Mouse (Mus musculus): Measurements from ENCODE around the gene Slc12a3. TPM values are rescaled to one million over a fixed set of nuclear protein-coding genes. Genes with fewer than 3 reads are reported as not detected.
A peak's percentile ranks its signal among the peaks of the same experiment; 100 is the strongest.

Slc12a3 gene
- polyA plus RNA-seq, 1 experiment from 2014 or later: not detected

DNA sequence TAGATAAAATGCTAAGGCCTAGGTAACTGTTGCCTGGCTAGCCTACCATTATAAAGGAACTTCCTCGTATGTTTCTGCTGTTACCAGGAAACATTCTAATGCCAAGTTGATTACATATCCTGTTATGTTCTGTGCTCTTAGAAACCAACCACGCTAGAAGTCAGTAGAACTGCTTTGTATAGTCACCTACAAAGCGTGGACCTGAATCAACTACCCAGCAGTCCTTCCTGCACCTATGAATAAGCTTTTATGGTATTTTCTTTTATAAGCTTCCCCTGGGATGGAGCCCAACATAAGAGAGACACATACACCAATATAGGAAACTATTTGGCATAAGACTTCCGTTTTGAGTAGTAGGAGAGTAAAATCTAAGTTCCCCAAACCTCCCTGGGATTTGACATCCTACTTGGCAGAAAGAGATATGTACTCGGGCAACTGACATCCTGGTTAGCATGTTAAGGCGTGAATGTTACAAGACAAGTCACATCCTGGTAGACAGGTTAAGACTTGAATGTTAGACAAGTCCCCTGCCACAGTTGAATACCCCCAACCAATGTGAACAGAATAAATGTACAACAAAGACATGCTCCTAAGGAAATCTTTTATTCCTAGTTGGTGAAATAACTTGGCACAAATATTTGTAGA lies 44.1 kb downstream of the Slc12a3 start:
- ATAC-seq (replicated peaks; ENCODE audit: low FRiP score) (no peak), DNase-seq (ENCODE audit: low spot score) (no peak)
- WGBS: 74% methylated on average over 6 of the region's 6 CpGs
- H3K4me3 ChIP-seq (ENCODE audit: low read depth, low read length): no peak overlapping the region
- peaks cover 12% of the 10 kb centered on the region for H3K4me1 ChIP-seq (replicated peaks; ENCODE audit: control insufficient read depth, insufficient read depth, low read length)
- no peaks in the 10 kb centered on the region for H3K27me3 ChIP-seq (replicated peaks; ENCODE audit: control insufficient read depth, insufficient read depth, low read length)
- H3K27ac ChIP-seq (ENCODE audit: low read depth, low read length): no peak overlapping the region
- H3K36me3 ChIP-seq (ENCODE audit: control insufficient read depth, insufficient read depth, low read length): no peaks in the 10 kb centered on the region
- no peaks in the 10 kb centered on the region for H3K9me3 ChIP-seq (ENCODE audit: control insufficient read depth, low read length)
- H3K9ac ChIP-seq (ENCODE audit: low read depth, low read length): no peak overlapping the region
- H3K4me2 ChIP-seq: no peak overlapping the region

DNA sequence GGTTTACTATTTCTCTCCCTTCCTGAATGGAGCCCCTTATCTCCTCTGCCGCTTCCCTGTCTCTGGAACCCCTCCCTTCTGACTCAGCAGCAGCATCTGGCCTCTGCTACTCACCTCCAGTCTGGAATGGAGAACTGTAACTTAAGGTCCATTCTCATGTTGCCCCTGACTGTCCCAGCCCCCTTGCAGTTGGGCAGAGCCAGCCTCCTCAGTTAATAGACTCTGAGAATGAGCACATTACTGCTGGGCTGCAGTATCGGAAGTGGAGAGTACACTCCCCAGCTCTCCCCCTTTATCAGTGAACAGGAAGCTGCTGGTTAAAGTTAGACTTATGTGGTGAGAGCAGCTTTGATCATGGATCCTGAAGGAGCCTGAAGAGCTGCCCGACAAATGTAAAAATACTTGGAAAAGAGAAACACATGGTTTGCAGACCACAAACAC lies 46.6 kb downstream of the Slc12a3 start:
- ATAC-seq (replicated peaks; ENCODE audit: low FRiP score) (peak; percentile 70), DNase-seq (ENCODE audit: low spot score) (no peak)
- no peak overlapping the region for H3K4me3 ChIP-seq (ENCODE audit: low read depth, low read length)
- peak overlapping the region; percentile 60 for H3K27ac ChIP-seq (ENCODE audit: low read depth, low read length)
- peaks cover 12% of the 10 kb centered on the region for H3K4me1 ChIP-seq (replicated peaks; ENCODE audit: control insufficient read depth, insufficient read depth, low read length)
- H3K9me3 ChIP-seq (ENCODE audit: control insufficient read depth, low read length): no peaks in the 10 kb centered on the region
- no peaks in the 10 kb centered on the region for H3K27me3 ChIP-seq (replicated peaks; ENCODE audit: control insufficient read depth, insufficient read depth, low read length)
- H3K4me2 ChIP-seq: peak overlapping the region; percentile 41
- WGBS: 19% methylated on average over 3 of the region's 3 CpGs
- no peaks in the 10 kb centered on the region for H3K36me3 ChIP-seq (ENCODE audit: control insufficient read depth, insufficient read depth, low read length)
- peak overlapping the region; percentile 31; the same call in 1 of the 2 replicates for H3K9ac ChIP-seq (ENCODE audit: low read depth, low read length)

DNA sequence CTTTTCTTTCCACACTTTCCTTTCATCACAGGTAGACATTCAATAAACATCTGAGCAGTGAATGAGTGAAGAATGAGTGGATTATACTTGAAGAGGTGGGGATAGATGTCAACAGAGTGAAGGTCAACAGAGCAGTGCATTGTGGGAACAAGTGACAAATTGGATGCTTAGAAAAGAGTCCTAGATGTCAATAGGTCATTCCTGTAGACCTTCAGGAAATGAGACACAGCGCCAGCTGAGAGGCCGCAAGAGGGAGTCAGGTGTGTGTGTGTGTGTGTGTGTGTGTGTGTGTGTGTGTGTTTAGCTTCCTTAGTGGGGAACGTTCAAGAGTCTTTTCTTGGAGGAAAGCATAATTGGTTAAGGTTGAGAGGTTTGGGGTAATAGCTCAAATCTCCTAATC lies 47.2 kb downstream of the Slc12a3 start:
- 64% methylated on average over 3 of the region's 3 CpGs for WGBS
- Histone ChIP-seq H3K9me3 (ENCODE audit: control insufficient read depth, low read length) (no peaks in the 10 kb centered on the region), H3K27me3 (replicated peaks; ENCODE audit: control insufficient read depth, insufficient read depth, low read length) (no peaks in the 10 kb centered on the region), H3K4me2 (no peak overlapping the region), H3K9ac (ENCODE audit: low read depth, low read length) (no peak overlapping the region), H3K36me3 (ENCODE audit: control insufficient read depth, insufficient read depth, low read length) (no peaks in the 10 kb centered on the region), H3K4me3 (ENCODE audit: low read depth, low read length) (no peak overlapping the region), H3K27ac (ENCODE audit: low read depth, low read length) (0 out of 2 replicates have a peak overlapping the region, but pooled peaks have one; percentile 60), H3K4me1 (replicated peaks; ENCODE audit: control insufficient read depth, insufficient read depth, low read length) (peaks cover 12% of the 10 kb centered on the region)
- DNase-seq (ENCODE audit: low spot score) (no peak), ATAC-seq (replicated peaks; ENCODE audit: low FRiP score) (no peak)

DNA sequence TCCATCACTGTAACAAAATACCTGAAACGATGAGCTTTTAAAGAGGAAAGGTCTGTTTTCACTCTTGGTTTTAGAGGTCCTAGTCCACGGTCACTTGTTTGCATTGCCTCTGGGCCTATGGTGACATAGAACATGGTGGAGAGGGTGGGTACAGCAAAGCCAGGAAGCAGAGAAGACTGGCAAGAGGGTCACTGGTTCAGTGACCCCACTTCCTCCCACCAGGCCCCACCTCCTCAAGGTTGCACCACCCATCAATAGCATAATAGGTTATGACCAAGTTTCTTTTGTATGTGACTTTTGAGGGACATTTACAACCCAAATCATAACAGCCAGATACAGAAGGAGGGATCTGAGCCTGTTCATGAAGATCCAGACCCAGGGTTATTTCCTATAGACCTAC lies 47.6 kb downstream of the Slc12a3 start:
- no peaks in the 10 kb centered on the region for H3K27me3 ChIP-seq (replicated peaks; ENCODE audit: control insufficient read depth, insufficient read depth, low read length)
- no peak overlapping the region for H3K27ac ChIP-seq (ENCODE audit: low read depth, low read length)
- DNase-seq (ENCODE audit: low spot score) (no peak), ATAC-seq (replicated peaks; ENCODE audit: low FRiP score) (no peak)
- no peaks in the 10 kb centered on the region for H3K36me3 ChIP-seq (ENCODE audit: control insufficient read depth, insufficient read depth, low read length)
- H3K9me3 ChIP-seq (ENCODE audit: control insufficient read depth, low read length): no peaks in the 10 kb centered on the region
- no peak overlapping the region for H3K4me2 ChIP-seq
- peaks cover 12% of the 10 kb centered on the region for H3K4me1 ChIP-seq (replicated peaks; ENCODE audit: control insufficient read depth, insufficient read depth, low read length)
- WGBS: 85% methylated on average over 2 of the region's 2 CpGs
- no peak overlapping the region for H3K4me3 ChIP-seq (ENCODE audit: low read depth, low read length)
- H3K9ac ChIP-seq (ENCODE audit: low read depth, low read length): no peak overlapping the region

DNA sequence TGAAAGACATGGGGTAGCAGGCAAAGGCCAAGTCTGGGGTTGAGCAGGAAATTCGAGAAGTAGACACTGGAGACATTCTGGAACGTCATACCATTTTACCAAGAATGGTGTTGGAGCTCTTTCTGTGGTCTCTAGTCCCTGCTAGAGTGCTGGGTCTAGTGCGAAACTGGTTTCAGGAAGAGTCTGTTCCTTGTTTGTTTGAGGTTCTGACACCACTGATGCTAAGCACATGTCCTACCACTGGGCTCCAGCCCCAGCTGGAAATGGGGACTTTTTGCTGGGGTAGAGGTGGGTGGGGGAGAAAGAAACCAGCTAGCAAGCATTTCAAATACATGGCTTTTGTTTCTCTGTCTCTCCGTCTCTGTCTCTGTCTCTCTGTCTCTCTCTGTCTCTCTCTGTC lies 48.0 kb downstream of the Slc12a3 start:
- Histone ChIP-seq H3K4me2 (no peak overlapping the region), H3K4me3 (ENCODE audit: low read depth, low read length) (no peak overlapping the region), H3K9me3 (ENCODE audit: control insufficient read depth, low read length) (no peaks in the 10 kb centered on the region), H3K4me1 (replicated peaks; ENCODE audit: control insufficient read depth, insufficient read depth, low read length) (peaks cover 12% of the 10 kb centered on the region), H3K27me3 (replicated peaks; ENCODE audit: control insufficient read depth, insufficient read depth, low read length) (no peaks in the 10 kb centered on the region), H3K27ac (ENCODE audit: low read depth, low read length) (0 out of 2 replicates have a peak overlapping the region, but pooled peaks have one; percentile 13), H3K36me3 (ENCODE audit: control insufficient read depth, insufficient read depth, low read length) (no peaks in the 10 kb centered on the region), H3K9ac (ENCODE audit: low read depth, low read length) (no peak overlapping the region)
- DNase-seq (ENCODE audit: low spot score) (no peak), ATAC-seq (replicated peaks; ENCODE audit: low FRiP score) (no peak)
- WGBS: 81% methylated on average over 4 of the region's 4 CpGs

GRCm38 (mm10) chr8:94377714-94378205 lies 48.8 kb downstream of the Slc12a3 start:
- DNase-seq (ENCODE audit: low spot score) (no peak), ATAC-seq (replicated peaks; ENCODE audit: low FRiP score) (peak; percentile 54)
- Histone ChIP-seq H3K36me3 (ENCODE audit: control insufficient read depth, insufficient read depth, low read length) (no peaks in the 10 kb centered on the region), H3K27ac (ENCODE audit: low read depth, low read length) (peak overlapping the region; percentile 60; the same call in 1 of the 2 replicates), H3K27me3 (replicated peaks; ENCODE audit: control insufficient read depth, insufficient read depth, low read length) (no peaks in the 10 kb centered on the region), H3K4me2 (peak overlapping the region; percentile 13; the same call in 1 of the 2 replicates), H3K4me1 (replicated peaks; ENCODE audit: control insufficient read depth, insufficient read depth, low read length) (peaks cover 12% of the 10 kb centered on the region), H3K9ac (ENCODE audit: low read depth, low read length) (no peak overlapping the region), H3K4me3 (ENCODE audit: low read depth, low read length) (no peak overlapping the region), H3K9me3 (ENCODE audit: control insufficient read depth, low read length) (no peaks in the 10 kb centered on the region)
- 73% methylated on average over 11 of the region's 11 CpGs for WGBS

GRCm38 (mm10) chr8:94378763-94379415 lies 49.9 kb downstream of the Slc12a3 start:
- Histone ChIP-seq H3K4me1 (replicated peaks; ENCODE audit: control insufficient read depth, insufficient read depth, low read length) (peaks cover 12% of the 10 kb centered on the region), H3K4me2 (no peak overlapping the region), H3K27me3 (replicated peaks; ENCODE audit: control insufficient read depth, insufficient read depth, low read length) (no peaks in the 10 kb centered on the region), H3K9me3 (ENCODE audit: control insufficient read depth, low read length) (no peaks in the 10 kb centered on the region), H3K9ac (ENCODE audit: low read depth, low read length) (no peak overlapping the region), H3K27ac (ENCODE audit: low read depth, low read length) (no peak overlapping the region), H3K36me3 (ENCODE audit: control insufficient read depth, insufficient read depth, low read length) (no peaks in the 10 kb centered on the region), H3K4me3 (ENCODE audit: low read depth, low read length) (no peak overlapping the region)
- WGBS: 82% methylated on average over 15 of the region's 15 CpGs
- ATAC-seq (replicated peaks; ENCODE audit: low FRiP score) (no peak), DNase-seq (ENCODE audit: low spot score) (no peak)

GRCm38 (mm10) chr8:94379686-94380085 lies 50.7 kb downstream of the Slc12a3 start:
- H3K36me3 ChIP-seq (ENCODE audit: control insufficient read depth, insufficient read depth, low read length): no peaks in the 10 kb centered on the region
- no peaks in the 10 kb centered on the region for H3K27me3 ChIP-seq (replicated peaks; ENCODE audit: control insufficient read depth, insufficient read depth, low read length)
- no peak overlapping the region for H3K4me3 ChIP-seq (ENCODE audit: low read depth, low read length)
- H3K9me3 ChIP-seq (ENCODE audit: control insufficient read depth, low read length): no peaks in the 10 kb centered on the region
- peaks cover 12% of the 10 kb centered on the region for H3K4me1 ChIP-seq (replicated peaks; ENCODE audit: control insufficient read depth, insufficient read depth, low read length)
- DNase-seq (ENCODE audit: low spot score): no peak
- 94% methylated on average over 9 of the region's 9 CpGs for WGBS
- no peak overlapping the region for H3K4me2 ChIP-seq
- no peak overlapping the region for H3K9ac ChIP-seq (ENCODE audit: low read depth, low read length)
- no peak for ATAC-seq (replicated peaks; ENCODE audit: low FRiP score)
- no peak overlapping the region for H3K27ac ChIP-seq (ENCODE audit: low read depth, low read length)
